Mouse (Mus musculus): ENCODE measurements at regions not wholly inside any gene's neighbourhood (a gene's known extent, or its start where the extent isn't known, plus 50 kb on each side); places are given as distances from the start of the nearest gene placed in this dataset.

GRCm38 (mm10) chr7:37096291-37096690 lies 398.4 kb downstream of the Tshz3 start:
- Histone ChIP-seq H3K4me1 (ENCODE audit: control insufficient read depth, insufficient read depth, insufficient read length, low read length) (no peaks in the 10 kb centered on the region), H3K27ac (replicated peaks; ENCODE audit: low read depth, low read length) (no peak overlapping the region), H3K4me3 (ENCODE audit: insufficient read depth, low read depth, low read length) (no peak overlapping the region)

GRCm38 (mm10) chr7:37098950-37099349 lies 401.0 kb downstream of the Tshz3 start:
- no peaks in the 10 kb centered on the region for H3K4me1 ChIP-seq (ENCODE audit: control insufficient read depth, insufficient read depth, insufficient read length, low read length)
- no peak overlapping the region for H3K4me3 ChIP-seq (ENCODE audit: insufficient read depth, low read depth, low read length)
- no peak overlapping the region for H3K27ac ChIP-seq (replicated peaks; ENCODE audit: low read depth, low read length)

DNA sequence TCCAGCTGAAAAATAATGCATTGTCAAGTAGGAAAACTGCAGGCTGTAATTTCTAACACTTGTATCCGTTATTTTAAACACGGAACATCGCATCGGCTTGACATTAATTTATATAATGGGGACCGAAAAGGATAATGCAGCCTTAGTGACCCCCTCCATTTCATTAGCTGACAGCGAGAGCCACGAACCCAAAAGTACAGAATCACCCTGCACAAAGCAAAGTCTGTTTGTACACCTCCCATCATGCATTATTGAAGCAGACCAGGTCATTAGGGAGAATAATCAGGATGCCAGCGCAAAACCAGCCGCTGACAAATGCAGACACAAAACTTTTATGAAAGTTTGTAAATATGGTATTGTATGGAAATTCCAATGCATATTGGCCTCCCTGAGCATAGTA lies 406.8 kb downstream of the Tshz3 start:
- H3K4me3 ChIP-seq (ENCODE audit: insufficient read depth, low read depth, low read length) = no peak overlapping the region
- no peak overlapping the region for H3K27ac ChIP-seq (replicated peaks; ENCODE audit: low read depth, low read length)
- H3K4me1 ChIP-seq (ENCODE audit: control insufficient read depth, insufficient read depth, insufficient read length, low read length) = no peaks in the 10 kb centered on the region

GRCm38 (mm10) chr7:37111071-37111470 lies 413.2 kb downstream of the Tshz3 start:
- Histone ChIP-seq H3K27ac (replicated peaks; ENCODE audit: low read depth, low read length) (no peak overlapping the region), H3K4me1 (ENCODE audit: control insufficient read depth, insufficient read depth, insufficient read length, low read length) (no peaks in the 10 kb centered on the region), H3K4me3 (ENCODE audit: insufficient read depth, low read depth, low read length) (no peak overlapping the region)

DNA sequence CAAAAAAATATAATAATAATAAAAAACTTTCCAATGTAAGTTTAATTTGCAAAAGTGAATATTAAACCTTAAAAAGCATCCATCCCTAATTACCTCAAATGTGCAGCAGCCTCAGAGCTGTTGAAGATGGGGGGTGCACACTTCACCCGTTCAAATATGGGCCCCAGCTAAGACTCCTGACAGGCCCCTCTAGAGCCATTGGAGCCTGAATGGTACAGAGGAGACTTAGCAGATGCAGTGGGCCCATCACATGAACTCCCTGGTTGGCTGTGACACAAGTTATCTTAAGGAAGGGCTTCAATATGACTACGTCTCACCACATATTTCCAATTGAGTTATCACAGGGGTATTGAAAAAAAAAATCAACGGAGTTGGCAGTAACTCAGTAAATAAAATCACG lies 422.9 kb downstream of the Tshz3 start:
- Histone ChIP-seq H3K4me1 (ENCODE audit: control insufficient read depth, insufficient read depth, insufficient read length, low read length) (no peaks in the 10 kb centered on the region), H3K4me3 (ENCODE audit: insufficient read depth, low read depth, low read length) (no peak overlapping the region), H3K27ac (replicated peaks; ENCODE audit: low read depth, low read length) (no peak overlapping the region)

DNA sequence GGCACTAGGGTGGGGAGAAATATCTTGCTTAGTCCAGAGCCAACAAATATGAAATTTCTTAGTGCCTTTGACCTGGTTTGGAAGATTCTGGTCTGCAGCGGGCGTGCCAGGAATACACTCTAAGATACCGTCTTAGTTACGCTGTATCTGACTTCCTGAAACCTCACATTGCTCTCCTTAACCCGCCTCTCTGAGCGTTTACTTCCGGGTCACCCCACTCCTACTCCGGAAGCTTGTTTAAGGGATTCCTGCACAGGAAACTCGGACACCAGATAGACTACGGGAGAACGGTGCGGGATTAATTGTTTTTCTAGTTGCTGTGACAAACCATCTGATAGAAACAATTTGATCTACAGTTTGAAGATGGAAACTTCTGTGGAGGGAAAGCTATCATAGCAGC lies 442.3 kb downstream of the Tshz3 start:
- H3K4me3 ChIP-seq (ENCODE audit: insufficient read depth, low read depth, low read length) = peak overlapping the region; percentile 40

GRCm38 (mm10) chr7:37142780-37143179 lies 444.9 kb downstream of the Tshz3 start:
- Histone ChIP-seq H3K4me1 (ENCODE audit: control insufficient read depth, insufficient read depth, insufficient read length, low read length) (no peaks in the 10 kb centered on the region), H3K4me3 (ENCODE audit: insufficient read depth, low read depth, low read length) (no peak overlapping the region), H3K27ac (replicated peaks; ENCODE audit: low read depth, low read length) (no peak overlapping the region)

More for the DNA sequence above, 442.3 kb downstream of the Tshz3 start:
- H3K27ac ChIP-seq (replicated peaks; ENCODE audit: low read depth, low read length) = no peak overlapping the region
- H3K4me1 ChIP-seq (ENCODE audit: control insufficient read depth, insufficient read depth, insufficient read length, low read length) = no peaks in the 10 kb centered on the region

- H3K4me3 ChIP-seq (ENCODE audit: insufficient read depth, low read depth, low read length) = no peak overlapping the region
- H3K27ac ChIP-seq (replicated peaks; ENCODE audit: low read depth, low read length) = no peak overlapping the region
- no peaks in the 10 kb centered on the region for H3K4me1 ChIP-seq (ENCODE audit: control insufficient read depth, insufficient read depth, insufficient read length, low read length)
Observed at GRCm38 (mm10) chr7:37144303-37144702, 446.4 kb downstream of the Tshz3 start.

- Histone ChIP-seq H3K4me3 (ENCODE audit: insufficient read depth, low read depth, low read length) (no peak overlapping the region), H3K27ac (replicated peaks; ENCODE audit: low read depth, low read length) (no peak overlapping the region), H3K4me1 (ENCODE audit: control insufficient read depth, insufficient read depth, insufficient read length, low read length) (no peaks in the 10 kb centered on the region)
Observed at GRCm38 (mm10) chr7:37149711-37150110, 451.8 kb downstream of the Tshz3 start.

- H3K27ac ChIP-seq (replicated peaks; ENCODE audit: low read depth, low read length) = no peak overlapping the region
- no peaks in the 10 kb centered on the region for H3K4me1 ChIP-seq (ENCODE audit: control insufficient read depth, insufficient read depth, insufficient read length, low read length)
- H3K4me3 ChIP-seq (ENCODE audit: insufficient read depth, low read depth, low read length) = no peak overlapping the region
Observed at GRCm38 (mm10) chr7:37159801-37160200, 461.9 kb downstream of the Tshz3 start.

DNA sequence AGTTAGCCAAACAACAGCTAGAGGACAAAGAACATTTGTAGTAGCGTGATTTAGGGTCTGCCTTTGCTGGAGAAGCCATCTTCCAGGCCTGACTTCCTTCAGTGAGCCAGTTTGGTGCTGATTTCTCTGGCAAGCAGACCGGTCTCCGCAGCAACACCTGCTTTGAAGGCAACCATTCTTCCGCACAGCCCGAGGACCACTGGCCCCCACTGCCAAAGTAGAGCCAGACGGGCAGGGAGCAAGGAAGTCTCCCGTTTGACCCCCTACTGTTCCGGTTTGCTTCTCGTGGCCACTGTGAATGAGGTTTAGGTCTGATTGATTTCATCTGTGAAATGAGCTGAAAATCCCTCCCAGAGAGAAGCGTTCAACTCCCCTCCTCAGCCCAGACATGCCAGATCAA lies 471.0 kb downstream of the Tshz3 start:
- Histone ChIP-seq H3K27ac (replicated peaks; ENCODE audit: low read depth, low read length) (no peak overlapping the region), H3K4me3 (ENCODE audit: insufficient read depth, low read depth, low read length) (no peak overlapping the region), H3K4me1 (ENCODE audit: control insufficient read depth, insufficient read depth, insufficient read length, low read length) (no peaks in the 10 kb centered on the region)

GRCm38 (mm10) chr7:37175746-37176145 lies 477.8 kb downstream of the Tshz3 start:
- no peak overlapping the region for H3K27ac ChIP-seq (replicated peaks; ENCODE audit: low read depth, low read length)
- no peaks in the 10 kb centered on the region for H3K4me1 ChIP-seq (ENCODE audit: control insufficient read depth, insufficient read depth, insufficient read length, low read length)

GRCm38 (mm10) chr7:37178256-37178655 lies 480.3 kb downstream of the Tshz3 start:
- Histone ChIP-seq H3K4me1 (ENCODE audit: control insufficient read depth, insufficient read depth, insufficient read length, low read length) (no peaks in the 10 kb centered on the region), H3K27ac (replicated peaks; ENCODE audit: low read depth, low read length) (no peak overlapping the region), H3K4me3 (ENCODE audit: insufficient read depth, low read depth, low read length) (no peak overlapping the region)

More at GRCm38 (mm10) chr7:37175746-37176145, 477.8 kb downstream of the Tshz3 start:
- no peak overlapping the region for H3K4me3 ChIP-seq (ENCODE audit: insufficient read depth, low read depth, low read length)

DNA sequence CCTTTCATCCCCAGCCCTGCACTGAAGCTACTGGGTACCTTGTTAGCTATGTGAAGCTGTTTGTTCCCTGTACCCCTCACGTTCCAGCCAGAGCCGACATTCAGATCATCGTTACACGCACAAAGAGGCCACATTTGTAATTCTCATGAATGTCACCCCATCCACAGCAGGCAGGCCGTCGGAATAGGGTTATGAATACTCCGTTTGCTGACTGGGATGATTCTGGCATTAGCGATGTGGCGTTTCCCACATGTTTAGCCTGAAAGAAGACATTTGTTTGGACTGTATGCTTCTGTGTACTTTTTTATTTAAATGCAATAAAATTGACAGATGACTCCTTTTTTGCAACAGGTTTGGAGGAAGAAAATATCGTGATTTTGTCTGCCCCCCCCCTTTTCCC lies 482.0 kb downstream of the Tshz3 start:
- H3K4me3 ChIP-seq (ENCODE audit: insufficient read depth, low read depth, low read length) = no peak overlapping the region
- no peak overlapping the region for H3K27ac ChIP-seq (replicated peaks; ENCODE audit: low read depth, low read length)
- H3K4me1 ChIP-seq (ENCODE audit: control insufficient read depth, insufficient read depth, insufficient read length, low read length) = no peaks in the 10 kb centered on the region

- H3K4me3 ChIP-seq (ENCODE audit: insufficient read depth, low read depth, low read length) = no peak overlapping the region
- no peak overlapping the region for H3K27ac ChIP-seq (replicated peaks; ENCODE audit: low read depth, low read length)
- H3K4me1 ChIP-seq (ENCODE audit: control insufficient read depth, insufficient read depth, insufficient read length, low read length) = no peaks in the 10 kb centered on the region
Observed at GRCm38 (mm10) chr7:37180416-37180815, 482.5 kb downstream of the Tshz3 start.

DNA sequence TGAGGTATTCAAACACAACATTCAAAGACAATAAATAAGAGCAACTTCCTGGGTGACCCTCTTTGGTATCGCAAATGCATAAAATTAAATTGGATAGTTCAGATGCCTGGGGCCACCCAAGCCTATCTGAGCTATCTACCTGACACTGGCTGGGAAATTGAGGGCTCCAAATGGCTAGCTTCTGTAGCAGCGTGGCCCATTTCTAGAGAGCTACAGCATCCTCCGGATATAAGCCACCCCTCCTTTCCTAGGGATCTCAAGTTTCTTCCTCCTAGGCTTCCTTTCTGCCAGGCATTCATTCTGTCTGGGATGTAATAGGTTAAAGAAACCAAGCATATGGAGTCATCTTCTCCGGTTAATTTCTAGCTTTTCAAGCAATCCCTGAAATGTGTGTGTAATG lies 483.2 kb downstream of the Tshz3 start:
- H3K27ac ChIP-seq (replicated peaks; ENCODE audit: low read depth, low read length) = no peak overlapping the region
- no peaks in the 10 kb centered on the region for H3K4me1 ChIP-seq (ENCODE audit: control insufficient read depth, insufficient read depth, insufficient read length, low read length)
- H3K4me3 ChIP-seq (ENCODE audit: insufficient read depth, low read depth, low read length) = no peak overlapping the region

DNA sequence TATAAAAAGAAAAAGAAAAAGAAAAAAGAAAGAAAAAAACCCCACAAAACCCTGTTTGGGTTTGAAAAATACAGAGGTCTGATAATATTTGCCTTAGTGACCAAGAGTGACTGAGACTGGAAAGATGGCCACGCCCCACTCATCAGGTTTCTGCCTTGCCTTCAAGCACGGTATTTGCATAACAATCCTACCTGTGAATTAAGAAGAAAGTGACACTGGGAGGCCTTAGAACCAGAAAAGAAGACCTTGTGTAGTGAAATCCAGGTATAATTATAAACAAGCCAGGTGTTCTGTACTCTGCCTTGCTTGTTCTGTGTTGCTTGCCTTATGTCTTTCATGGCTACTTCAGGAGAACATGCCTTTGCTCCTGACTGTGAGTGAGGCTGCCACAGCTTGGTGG lies 494.6 kb downstream of the Tshz3 start:
- Histone ChIP-seq H3K27ac (replicated peaks; ENCODE audit: low read depth, low read length) (no peak overlapping the region), H3K4me3 (ENCODE audit: insufficient read depth, low read depth, low read length) (no peak overlapping the region), H3K4me1 (ENCODE audit: control insufficient read depth, insufficient read depth, insufficient read length, low read length) (no peaks in the 10 kb centered on the region)
